Mouse (Mus musculus) frontal cortex, postnatal 10 days (tissue): Measurements from ENCODE around the gene Prrc2b.

Experiments used
- DNase-seq, 2 experiments: peaks; one replicate each; pipeline ENCODE4 v3.0.0; 2022; ENCODE audit warnings: low spot score in 2 of 2, mixed read lengths in 1 of 2

Gene Prrc2b

DNA sequence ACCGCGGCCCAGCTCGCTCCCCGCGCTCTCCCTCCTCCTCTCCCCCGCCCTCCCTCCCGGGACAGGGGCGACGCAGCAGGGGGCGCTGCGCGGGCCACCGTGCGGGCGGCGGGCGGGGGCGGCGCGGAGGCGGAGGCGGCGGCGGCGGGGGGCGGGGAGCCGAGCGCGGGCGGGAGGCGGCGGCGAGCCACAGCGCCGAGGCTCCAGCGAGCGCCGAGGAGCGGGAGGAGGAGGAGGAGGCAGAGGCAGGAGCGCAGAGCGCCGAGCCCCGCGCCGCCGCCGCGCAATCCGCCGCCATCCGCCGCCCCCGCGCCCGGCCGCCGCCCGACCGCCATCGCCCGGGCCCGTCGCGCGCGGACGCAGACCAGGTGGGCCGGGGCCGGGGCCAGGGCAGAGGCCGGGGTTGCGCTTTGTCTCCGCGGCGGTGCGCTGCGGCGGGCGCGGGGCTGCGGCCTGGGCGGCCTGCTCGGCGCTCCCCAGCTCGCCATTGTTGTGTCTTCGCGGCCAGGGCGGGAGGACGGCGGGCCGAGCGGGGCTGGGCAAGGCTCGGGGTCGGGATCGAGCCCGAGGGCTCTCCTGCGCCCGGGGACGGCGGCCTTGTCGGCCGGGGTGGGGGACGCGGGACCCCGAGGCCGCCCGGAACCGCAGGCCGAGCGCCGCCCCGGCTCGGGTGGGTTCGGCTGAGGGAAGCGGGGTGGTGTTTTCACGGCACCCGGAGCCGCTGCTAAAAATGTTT lies at the start of gene Prrc2b:
TSS of gene Prrc2b (plus strand) at position 159 of the 736 bp plus-strand sequence.
- DNase-seq = peak in 1 of 2 experiments; percentile 57

DNA sequence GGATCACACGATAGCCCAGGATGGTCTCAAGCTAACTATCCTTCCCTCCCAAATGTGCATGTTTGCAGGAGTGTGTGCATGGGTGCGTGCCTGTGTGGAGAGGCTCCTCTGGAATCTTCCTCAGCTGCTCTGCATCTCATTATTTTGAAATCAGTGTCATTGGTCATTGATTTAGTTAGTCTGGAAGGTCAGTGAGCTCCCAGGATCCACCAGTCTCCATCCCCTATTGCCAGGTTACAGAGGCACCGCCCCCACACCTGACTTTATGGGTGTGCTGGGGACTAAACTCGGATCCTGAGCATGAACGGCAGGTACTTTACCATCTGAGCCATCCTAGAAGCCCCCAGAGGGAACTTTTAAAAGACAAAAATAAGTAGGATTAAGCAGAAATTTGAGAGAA lies 47.9 kb upstream of the Prrc2b start:
- DNase-seq = no peak

DNA sequence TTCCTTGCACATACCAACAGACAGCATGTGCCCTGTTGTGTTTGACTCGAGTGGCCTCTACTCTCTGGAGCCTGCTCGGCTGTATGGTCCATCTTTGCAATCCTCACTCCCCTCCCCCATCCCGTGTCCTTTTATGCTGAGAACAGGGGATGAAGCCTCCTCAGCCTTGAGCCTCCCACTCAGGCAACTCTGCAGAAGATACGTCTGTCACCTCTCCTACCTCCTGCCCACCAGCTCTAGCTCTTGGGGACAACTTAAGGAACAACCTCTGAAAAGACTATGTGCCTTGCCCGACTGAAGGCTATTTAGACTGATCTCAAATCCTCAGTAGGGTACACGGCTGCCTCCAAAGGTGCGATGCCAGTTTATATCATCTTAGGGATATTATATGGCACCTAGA lies 47.3 kb upstream of the Prrc2b start:
- DNase-seq = no peak

DNA sequence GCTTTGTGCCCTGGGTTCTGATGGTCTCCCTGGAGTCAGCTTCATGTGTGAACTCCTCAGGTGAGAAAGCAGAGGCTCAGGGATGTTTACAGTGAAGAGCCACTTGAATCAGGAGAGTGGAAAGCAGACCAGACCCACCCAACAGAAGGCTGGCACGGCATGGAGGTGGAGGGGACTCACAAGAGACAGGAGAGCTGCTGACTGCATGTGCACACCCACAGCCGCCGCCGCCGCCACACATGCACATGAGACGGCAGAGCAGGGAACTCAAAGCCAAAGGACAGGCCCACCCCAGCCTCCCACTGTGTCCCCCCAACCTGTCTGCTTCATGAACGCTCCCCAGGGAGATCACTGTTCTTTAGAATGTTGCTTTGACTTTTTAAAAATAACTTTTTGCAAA lies 46.8 kb upstream of the Prrc2b start:
- no peak for DNase-seq

DNA sequence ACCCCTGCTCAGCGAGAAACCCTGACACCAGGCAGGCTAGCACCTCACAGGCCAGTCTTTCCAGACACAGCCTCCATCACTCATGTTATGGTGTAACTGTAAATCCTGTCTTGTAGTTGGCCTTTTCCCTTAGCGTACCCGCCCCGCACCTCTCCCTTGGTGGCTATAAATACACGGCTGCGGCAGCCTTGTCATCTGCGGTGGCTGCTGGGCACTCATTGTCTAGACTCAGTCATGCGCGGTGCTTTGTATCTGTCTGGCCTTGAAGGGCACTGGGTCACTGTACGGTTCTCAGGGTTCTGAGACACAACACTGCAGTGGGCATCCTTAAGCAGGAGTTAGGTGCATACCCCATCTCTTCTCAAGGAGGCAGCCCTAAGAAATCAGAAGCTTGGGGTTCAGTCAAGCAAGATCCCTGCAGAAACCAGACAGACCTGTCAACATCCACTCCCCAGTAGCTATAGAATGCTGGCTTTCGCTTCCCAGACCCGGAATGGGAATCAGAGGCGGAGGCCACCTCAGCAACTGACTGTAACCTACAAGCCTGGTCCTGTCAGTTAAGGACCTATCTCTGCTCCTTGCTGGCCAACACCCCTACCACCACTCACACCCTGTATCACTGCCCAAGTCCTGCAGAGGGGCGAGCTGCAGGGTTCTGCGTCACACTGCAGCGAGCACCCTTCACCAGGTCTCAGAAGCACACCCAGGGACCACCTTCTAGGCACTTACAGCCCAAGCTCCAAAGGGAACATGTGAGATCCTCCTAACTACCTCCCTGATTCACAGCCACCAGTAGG lies 45.6 kb upstream of the Prrc2b start:
- no peak for DNase-seq

DNA sequence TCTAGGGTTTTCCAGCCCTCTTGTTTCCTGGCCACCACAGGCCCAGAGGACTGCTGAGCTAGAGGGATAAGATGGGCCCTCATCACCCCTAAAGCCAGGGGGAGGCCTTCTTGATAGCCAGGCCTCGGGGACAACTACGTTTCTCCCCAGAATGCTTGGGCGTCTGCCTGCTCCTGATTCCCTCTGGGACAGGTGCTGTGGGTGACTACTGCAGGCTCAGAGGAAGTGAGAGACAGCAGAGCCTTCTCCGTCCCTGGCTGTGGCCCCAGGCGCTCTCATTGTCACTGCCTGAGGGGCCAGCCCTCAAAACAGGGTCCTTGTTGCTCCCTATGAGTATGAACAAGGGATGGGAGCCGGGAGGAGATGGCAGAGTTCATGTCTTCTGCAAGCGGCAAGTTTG lies 45.0 kb upstream of the Prrc2b start:
- DNase-seq = no peak

DNA sequence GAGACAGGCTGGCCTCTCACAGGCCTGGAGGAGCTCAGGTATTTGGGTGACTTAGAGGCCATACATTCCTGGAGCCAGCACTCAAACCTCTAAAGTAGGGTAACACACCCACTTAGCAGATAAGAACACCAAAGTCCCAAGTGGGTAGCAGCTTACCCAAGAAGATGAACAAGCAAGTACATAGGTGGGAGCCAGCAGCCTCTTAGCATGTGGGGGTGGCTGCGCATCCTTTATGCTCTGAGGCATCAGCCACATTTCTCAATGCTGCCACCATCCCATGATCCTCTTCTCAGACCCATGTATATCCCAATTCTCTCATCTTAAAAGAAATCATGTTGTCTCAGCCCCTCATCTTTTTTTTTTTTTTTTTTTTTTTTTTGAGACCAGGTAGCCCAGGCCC lies 39.6 kb upstream of the Prrc2b start:
- DNase-seq = no peak

DNA sequence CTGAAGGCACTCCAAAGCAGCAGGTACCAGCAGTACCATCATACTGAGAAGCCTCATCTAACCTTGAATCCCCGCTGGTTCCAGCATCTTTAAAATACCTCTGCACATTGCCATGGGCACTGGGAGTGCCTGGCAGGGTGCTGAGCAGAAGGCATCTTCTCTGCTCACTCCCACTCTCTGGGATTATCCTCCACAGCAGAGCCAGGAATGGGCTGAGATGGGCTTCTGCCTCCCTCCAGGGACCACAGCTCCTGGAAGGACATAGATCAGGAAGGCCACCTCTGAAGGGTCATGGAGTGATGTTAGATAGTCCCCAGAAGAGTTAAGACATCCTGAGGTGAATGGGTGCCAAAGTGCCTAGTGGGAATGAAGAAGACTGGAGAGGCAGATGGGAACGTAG lies 38.3 kb upstream of the Prrc2b start:
- DNase-seq = no peak

DNA sequence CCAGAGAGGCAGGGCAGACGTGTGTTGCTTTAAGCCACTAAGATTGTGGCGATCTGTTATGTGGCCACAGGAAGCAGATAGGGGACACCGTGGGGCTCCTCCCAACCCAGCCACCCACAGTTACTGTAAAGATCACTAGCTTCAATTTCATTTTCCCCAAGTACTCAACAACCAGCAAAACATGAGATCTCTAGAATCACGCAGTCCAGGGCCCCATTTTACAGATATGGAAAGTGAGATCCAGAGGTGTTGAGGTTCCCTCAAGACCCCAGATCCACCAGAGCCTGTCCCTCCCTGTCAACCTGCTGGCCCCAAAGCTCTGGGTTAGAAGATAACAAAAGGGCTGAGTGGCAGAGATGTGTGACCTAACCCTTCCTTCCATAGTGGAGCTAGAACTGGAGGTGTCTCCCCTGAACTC lies 35.0 kb upstream of the Prrc2b start:
- DNase-seq = no peak

DNA sequence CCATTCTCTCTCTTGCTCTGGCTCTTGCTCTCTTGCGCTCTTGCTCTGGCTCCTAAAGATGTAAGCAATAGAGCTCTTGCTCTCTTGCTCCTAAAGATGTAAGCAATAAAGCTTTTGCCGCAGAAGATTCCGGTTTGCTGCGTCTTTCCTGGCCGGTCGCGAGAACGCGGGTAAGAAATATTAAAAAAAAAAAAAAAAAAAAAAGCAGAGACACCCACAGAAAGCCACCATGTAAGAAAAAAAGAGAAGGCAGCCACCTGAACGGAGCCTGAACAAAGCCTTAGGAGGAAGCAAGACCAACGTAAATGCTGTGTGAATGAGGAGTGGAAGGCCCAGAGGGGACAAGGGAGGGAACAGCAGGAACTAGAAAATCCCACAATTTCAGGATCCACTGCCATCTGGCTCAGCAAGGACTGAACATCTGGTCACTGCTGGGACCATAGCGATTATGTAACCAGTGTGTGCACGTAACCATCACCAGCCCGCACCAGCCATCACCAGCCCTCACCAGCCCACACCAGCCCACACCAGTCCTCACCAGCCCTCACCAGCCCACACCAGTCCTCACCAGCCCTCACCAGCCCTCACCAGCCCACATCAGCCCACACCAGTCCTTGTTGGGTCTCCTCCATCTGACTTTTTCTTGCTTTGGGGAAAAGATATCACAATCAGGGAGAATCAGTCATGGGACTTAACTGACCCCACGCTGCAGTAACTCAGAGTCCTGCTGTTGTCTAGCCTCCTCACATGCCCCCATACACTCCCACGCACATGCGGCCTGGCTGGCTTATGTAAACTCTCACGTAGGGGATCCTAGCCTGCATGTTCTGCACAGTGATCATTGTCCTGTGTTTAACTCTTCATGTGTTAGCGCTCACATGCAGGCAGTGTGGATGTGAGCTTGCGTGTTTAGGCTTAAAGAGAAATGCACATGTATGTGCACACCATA lies 30.8 kb upstream of the Prrc2b start:
- no peak for DNase-seq

DNA sequence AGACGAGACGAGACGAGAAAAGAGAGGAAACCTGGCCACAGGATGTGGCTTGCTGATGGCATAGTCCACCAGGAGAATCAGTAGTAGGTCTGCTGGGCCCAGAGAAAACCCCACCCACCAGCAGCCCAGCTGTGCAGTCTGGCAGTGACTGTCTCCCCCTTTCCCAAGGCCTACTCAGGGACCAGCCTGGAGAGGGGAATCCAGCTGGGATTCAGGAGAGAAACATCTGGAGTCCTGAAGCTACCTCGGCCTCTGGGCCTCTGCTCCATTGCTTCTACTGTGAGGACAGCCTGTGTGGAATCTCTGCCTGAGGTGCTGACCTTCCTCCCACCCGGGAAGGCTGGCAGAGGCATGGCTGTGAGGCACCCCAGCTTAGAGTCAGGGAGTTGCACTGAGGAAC lies 29.7 kb upstream of the Prrc2b start:
- no peak for DNase-seq

DNA sequence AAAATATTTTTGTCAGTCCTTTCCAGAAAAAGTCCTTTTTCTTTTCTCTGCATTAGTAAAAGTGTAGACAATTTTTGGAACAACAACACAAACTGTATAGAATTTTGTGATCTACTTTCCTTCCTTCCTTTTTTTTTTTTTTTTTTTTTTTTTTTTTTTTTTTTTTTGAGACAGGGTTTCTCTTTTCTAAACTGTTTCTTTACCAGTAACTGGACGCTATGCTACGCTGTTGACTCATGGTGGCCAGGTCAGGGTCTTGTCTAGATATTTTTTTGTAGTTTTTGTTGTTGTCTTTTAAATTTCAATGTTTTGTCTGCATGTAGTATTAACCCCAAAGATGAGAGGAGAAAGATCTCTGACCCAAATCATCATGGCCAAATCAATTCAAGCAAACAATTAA lies 29.1 kb upstream of the Prrc2b start:
- no peak for DNase-seq

DNA sequence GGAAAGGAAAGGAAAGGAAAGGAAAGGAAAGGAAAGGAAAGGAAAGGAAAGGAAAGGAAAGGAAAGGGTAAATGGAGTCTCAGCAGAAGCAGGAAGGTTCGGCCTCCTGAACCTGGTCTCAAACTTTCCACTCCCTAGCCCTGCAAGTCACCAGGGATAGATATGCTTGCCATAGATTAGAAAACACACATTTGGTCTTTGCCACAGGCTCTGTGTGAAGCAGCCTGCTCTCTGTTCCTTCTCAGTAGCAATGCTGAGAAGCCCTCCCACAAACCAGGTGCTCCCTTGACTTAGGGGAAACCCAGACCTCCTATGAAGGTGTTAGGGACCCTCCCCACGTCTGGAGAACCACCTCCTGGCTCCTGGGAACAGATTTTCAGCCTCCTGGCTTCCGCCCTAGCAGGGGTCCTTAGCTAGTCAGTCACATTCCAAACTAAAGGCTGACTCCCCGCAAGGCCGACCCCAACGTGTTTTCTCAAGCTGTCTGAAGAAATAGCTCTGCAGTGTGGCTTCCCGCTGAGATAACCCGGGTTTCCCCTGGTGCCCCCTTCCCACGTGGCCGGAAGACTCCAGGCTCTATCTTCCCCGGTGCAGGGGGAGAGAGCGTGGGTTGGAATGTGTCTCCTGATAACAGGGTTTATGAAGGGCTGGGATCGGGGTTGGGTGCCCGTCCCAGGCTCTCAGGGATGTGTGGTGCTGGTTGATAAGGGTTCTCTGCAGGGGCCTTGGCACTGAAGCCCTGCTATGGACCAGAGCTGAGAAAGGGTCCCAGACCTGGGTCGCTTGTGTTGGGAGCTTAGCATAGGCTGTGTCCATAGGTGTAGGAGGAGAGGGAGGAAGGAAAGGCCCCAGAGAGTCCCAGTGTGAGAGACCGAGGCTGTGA lies 23.0 kb upstream of the Prrc2b start:
- DNase-seq = no peak

DNA sequence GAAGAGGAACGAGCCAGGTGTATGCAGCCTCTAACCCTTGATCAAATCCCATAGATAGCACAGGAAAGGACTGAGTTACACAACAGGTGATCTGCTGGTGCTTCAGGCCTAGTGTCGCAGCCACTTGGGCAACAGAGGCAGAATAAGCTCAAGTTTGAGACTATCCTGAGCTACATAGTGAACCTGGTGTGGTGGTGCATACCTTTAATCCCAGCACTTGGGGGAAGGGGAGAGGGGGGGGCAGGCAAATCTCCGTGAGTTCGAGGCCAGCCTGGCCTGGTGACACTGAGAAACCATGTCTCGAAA lies 22.4 kb upstream of the Prrc2b start:
- DNase-seq = no peak

DNA sequence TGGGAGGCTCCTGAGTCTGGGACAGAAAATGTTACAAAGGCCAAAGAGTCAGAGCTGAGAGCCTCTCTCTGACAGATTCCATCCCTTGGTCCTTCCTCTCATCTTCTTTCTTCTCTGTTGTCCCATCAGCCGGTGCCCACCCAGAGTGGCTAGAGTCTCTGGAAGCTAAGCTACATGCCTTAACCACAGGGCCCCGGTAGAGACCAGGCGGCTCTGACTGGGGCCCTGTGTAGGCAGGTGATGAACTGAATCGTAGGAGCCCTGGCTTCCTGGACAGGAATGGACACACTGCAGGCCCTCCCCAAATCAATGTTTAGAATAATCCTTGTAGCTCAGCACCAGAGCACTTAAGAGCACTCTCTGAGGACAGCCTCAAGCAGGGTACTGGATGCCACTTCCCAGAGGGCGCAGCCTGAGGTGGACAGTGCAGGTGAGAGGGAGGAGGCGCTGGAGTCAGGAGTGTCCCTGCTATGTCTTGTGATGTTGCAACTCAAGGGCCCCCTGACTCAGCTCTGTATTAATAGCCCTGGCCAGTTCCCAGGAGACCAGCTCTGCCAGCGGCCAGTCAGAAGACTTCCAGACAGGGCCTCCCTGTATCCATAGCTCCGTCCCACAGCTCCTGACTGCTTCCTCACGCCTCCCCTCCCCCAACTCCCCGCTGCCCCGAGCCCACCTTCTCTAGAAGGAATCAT lies 21.4 kb upstream of the Prrc2b start:
- DNase-seq = no peak

DNA sequence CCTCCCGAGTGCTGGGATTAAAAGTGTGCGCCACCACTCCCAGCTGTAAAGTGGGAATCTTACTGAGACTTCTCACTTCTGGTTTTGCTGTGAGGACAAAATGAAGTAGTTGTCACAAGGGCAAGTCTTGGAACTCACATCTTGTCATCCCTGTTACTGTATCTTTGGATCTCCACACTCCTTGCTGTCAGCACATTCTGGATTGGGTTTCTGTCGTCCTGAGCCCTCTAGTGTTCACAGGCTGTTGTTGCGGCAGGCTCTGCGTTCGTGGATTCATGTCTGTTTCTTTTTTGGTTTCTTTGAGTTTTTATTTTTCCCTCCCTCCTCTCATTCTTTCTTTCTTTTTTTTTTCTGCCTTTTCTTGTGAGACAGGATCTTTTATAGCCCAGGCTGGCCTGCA lies 20.4 kb upstream of the Prrc2b start:
- DNase-seq = peak in 1 of 2 experiments; percentile 53

DNA sequence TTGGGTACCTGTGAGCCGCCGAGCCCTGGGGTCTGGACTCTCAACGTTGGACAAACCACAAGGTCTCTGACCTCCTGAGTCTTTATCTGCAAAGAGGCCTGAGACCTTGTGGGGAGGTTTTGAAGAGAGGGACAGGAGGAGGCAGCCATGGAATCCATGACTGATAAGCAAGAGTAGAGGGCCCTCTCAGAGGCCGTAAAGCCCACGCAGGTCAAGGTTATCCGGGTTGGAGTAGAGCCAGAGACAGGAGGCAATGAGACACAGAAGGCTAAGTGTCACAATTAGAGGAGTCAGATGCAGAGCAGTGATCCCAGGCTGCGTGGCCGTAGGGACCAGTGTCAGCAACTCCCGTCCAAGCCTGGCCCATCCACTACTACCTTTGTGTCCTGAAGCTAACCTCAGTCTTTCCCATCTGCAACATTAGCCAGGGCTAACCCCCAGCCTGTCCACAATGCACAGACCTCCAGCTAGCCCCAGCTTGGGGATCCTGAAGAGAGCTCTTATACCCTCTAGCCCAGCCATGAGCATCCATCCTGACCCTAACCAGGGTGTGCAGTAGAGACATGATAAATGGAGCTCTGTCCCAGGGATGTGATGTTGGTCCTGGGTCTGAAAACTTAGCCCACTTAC lies 19.6 kb upstream of the Prrc2b start:
- no peak for DNase-seq

DNA sequence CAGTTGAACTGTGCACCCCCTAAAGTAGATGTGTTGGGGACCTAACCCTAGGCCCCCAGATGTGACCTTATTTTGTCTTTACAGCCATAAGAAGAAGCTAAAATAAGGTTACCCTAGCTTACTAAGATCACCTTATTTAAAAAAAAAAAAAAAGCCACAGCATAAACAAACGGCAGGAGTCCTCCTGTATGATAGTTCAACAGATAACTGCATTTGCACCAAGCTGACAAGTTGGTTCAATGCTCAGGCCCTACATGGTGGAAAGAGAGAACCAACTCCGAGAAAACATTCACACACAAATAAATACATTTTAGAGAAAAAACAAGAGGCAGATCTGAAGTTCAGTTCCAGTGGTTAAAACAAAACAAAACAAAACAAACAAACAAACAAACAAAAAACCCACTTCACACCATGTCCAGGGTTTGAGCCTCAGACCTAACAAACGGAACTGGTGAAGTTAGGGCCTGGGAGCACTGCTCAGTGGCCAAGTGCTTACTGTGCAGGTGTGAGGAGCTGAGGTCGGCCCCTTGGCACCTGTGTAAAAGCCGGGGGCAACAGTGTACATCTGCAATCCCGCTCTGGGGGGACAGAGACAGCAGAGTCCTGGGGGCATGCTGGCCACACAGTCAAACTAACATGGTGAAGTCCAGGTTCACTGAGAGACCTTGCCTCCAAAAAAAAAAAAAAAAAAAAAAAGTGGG lies 18.9 kb upstream of the Prrc2b start:
- no peak for DNase-seq

DNA sequence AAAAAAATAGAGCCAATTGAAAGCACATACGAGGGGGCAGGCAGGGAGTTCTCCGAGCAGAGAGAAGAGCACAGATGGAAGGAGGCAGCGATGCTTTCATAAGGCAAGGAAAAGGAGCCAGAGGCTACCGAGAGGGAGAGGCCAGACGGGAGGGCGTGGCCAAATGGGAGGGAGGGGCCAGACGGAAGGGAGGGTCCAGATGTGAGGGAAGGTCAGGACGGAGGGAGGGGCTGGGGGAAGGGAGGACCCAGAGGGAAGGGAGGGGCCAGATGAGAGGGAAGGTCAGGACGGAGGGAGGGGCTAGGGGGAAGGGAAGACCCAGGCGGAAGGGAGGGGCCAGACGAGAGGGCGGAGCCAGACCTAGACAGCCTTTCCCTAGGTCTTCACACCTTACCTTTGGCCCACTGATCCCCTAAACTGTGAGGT lies 18.3 kb upstream of the Prrc2b start:
- no peak for DNase-seq

DNA sequence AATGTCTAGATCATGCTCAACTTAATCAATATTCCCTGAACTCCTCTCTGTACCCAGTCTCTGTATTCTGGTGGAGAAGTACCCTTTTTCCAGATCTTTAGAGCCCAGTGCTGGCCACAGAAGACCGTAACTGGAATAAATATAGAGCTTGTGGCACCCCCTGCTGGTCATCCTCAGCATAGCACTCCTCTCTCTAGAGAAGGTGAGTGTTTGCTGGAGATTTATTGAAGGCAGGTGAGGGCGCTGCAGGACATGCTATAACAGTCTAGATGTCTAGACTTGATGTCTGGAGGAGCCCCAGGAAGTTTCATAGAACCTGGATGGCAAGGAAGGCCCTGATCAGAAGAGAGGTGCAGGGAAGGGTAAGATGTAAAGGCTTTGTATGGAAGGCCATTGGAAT lies 16.8 kb upstream of the Prrc2b start:
- peak; percentile 71 to 79 for DNase-seq
